Mouse (Mus musculus) adrenal gland, adult 8-10 months (tissue): ENCODE results near the gene Emilin1. TPM values are rescaled to one million over a fixed set of nuclear protein-coding genes. Genes with fewer than 3 reads are reported as not detected.

ENCODE experiments used
- DNase-seq: peaks from one replicate; pipeline ENCODE4 v3.0.0; 2022
- total RNA-seq, 4 experiments: library from RNA; stranded (reverse); gene quantifications; 2 replicates each; pipeline ENCODE4 v1.2.4; 2022

Gene Emilin1
- total RNA-seq, 4 experiments from 2014 or later = 48.7 to 62.4 (median 51.8) TPM

DNA sequence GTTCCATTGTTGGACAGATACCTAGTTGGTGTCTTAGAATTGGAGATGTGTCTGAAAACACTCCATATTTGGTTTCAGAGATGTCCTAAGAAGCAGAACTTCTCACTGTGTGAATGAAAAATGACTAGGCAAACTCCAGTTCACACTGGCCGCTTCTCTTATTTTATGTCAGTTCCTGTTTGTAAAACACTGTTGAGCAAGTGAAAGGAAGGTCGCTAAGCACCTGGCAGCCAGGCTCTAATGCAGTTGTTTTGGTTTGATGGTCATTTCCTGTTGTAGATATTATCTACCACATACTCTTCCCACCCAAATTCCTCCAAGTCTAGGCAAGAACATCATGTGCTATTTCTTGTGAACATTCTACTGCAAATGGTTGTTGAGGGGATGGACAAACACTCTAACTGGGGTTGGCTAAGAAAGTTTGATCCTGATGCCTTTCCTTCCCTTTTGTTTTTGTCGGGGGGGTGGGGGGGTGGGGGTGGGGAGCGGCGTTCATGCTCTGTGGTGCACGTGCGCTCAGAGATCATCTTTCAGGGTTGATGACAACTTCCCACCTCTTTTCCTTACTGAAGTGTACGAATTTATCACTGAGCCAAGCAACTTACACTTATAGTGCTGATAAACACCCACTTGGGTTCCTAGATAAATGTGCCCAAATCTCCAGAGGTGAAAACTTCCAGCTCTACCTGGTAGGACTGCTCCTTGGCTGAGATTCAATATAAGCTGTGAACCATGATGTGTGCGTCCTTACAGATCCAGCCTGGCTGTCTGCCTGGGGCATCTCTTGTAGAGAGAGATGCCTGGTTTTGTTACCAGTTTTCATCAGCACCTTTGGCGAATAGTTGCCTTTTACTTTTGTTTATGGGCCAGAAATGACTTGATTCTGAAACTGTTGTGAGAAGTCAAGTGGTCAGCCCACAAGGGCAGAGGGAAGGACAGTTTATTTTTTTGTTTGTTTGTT, 48.6 kb downstream of the Emilin1 start:
- DNase-seq = no peak

- DNase-seq = no peak
Measured at GRCm38 (mm10) chr5:30963916-30964315, 50.7 kb downstream of the Emilin1 start.

GRCm38 (mm10) chr5:30966189-30966588, 53.0 kb downstream of the Emilin1 start:
- DNase-seq = no peak

DNA sequence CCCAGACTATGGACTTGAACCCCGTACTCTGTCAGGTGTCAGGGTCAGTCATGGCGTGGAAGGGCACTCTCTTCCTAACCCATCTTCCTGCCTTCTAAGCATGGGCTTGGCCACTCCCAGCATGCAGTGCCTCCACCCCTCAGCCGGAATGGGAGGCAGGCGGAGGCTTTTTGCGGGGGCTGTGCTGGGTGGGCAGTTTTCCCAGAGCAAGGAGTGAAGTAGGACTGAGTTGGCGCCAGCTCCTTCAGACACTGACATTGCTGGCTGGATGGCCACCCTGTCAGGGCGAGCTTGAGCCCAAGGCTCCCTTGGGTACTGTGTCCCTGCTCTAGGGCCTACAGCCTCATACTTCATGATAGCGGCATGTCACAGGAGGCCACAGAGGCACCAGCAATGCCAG, 55.2 kb downstream of the Emilin1 start, which contains the start of gene Tcf23:
TSS of gene Tcf23 (plus strand) at position 247 of the 400 bp plus-strand sequence.
- no peak for DNase-seq

DNA sequence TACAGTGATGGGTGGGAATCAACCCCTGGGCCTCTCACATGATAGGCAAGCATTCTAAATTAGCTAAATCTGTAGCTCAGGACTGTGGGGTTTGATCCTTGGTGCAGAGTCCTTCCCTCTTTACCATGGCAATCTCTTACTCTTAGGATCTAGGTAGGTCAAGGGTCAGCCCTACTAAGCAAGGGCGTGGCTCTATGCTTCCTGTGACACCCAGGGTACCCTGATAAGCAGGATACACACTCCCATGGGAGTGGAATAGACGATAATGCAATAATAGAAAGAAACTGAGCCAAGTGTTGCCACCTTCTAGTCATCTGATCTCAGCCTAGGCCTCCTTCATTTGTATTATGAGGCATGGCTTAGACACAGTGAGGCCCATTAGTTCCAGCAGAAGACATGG, 56.2 kb downstream of the Emilin1 start:
- DNase-seq = no peak

Other genes with a start within 250 kb of the Emilin1 start
- gene Cenpa, start 246.6 kb upstream of the Emilin1 start, total RNA-seq = 10 to 100 TPM in 2 of 4 experiments, 1 to 10 TPM in 2; 4.3 to 11.4 (median 8.5) TPM
- 1 to 10 TPM; 1.5 to 4.0 (median 2.7) TPM for gene Dpysl5, start 201.8 kb upstream of the Emilin1 start, total RNA-seq
- gene Mapre3, start 98.8 kb upstream of the Emilin1 start, total RNA-seq = 10 to 100 TPM; 75.9 to 93.2 (median 85.2) TPM
- gene Tmem214, start 45.4 kb upstream of the Emilin1 start, total RNA-seq = 10 to 100 TPM; 55.5 to 66.8 (median 59.6) TPM
- gene Agbl5, start 24.7 kb upstream of the Emilin1 start, total RNA-seq = 10 to 100 TPM in 3 of 4 experiments, 1 to 10 TPM in 1; 9.9 to 22.6 (median 17.7) TPM
- 100 to 1,000 TPM; 210 to 235 (median 214) TPM for gene Ost4, start 5.6 kb upstream of the Emilin1 start, total RNA-seq
- 10 to 100 TPM; 60.9 to 74.4 (median 69.4) TPM for gene Khk, start 8.0 kb downstream of the Emilin1 start, total RNA-seq
- 1 to 10 TPM; 1.0 to 3.0 (median 1.8) TPM for gene Cgref1, start 32.2 kb downstream of the Emilin1 start, total RNA-seq
- gene Preb, start 47.0 kb downstream of the Emilin1 start, total RNA-seq = 100 to 1,000 TPM; 129 to 211 (median 186) TPM
- 1 to 10 TPM; 1.0 to 2.5 (median 1.4) TPM for gene Tcf23, start 55.3 kb downstream of the Emilin1 start, total RNA-seq
- 100 to 1,000 TPM; 122 to 138 (median 130) TPM for gene Atraid, start 134.9 kb downstream of the Emilin1 start, total RNA-seq
- gene Slc5a6, start 135.5 kb downstream of the Emilin1 start, total RNA-seq = 10 to 100 TPM; 33.5 to 46.4 (median 38.1) TPM
- 10 to 100 TPM; 23.1 to 52.0 (median 33.6) TPM for gene Cad, start 141.4 kb downstream of the Emilin1 start, total RNA-seq
- gene Dnajc5g, start 192.9 kb downstream of the Emilin1 start, total RNA-seq = not detected
- gene Slc30a3, start 194.8 kb downstream of the Emilin1 start, total RNA-seq = under 1 TPM in 1 of 4 experiments, not detected in 3; 0.28 TPM
- not detected for gene Trim54, start 203.3 kb downstream of the Emilin1 start, total RNA-seq
- not detected for gene Ucn, start 225.4 kb downstream of the Emilin1 start, total RNA-seq
- gene Mpv17, start 240.8 kb downstream of the Emilin1 start, total RNA-seq = 10 to 100 TPM; 63.7 to 83.4 (median 76.4) TPM